Mouse (Mus musculus) hindbrain, embryonic 10.5 days (tissue): ENCODE results near the gene AI464131. TPM values are rescaled to one million over a fixed set of nuclear protein-coding genes. Genes with fewer than 3 reads are reported as not detected.

ENCODE experiments used
- DNase-seq: peaks from one replicate; pipeline ENCODE4 v3.0.0-alpha.2; 2017; ENCODE audit warnings: low spot score
- H3K27ac ChIP-seq: fragments of 300-500 bp; sonication (generic); 2 replicates; pipeline ENCODE4 v1.5.1; 2016; ENCODE audit warnings: mild to moderate bottlenecking, moderate library complexity
- H3K27me3 ChIP-seq: fragments of 300-500 bp; sonication (generic); 2 replicates; pipeline ENCODE4 v1.6.1; 2016; ENCODE audit warnings: mild to moderate bottlenecking; ENCODE audit not compliant: poor library complexity, insufficient read depth, severe bottlenecking
- H3K36me3 ChIP-seq: fragments of 300-500 bp; sonication (generic); 2 replicates; pipeline ENCODE4 v1.6.1; 2016; ENCODE audit warnings: mild to moderate bottlenecking, moderate library complexity
- H3K4me1 ChIP-seq: fragments of 300-500 bp; sonication (generic); replicated peaks from 2 replicates; pipeline ENCODE4 v1.6.1; 2016; ENCODE audit warnings: mild to moderate bottlenecking
- H3K4me3 ChIP-seq: fragments of 300-500 bp; sonication (generic); 2 replicates; pipeline ENCODE4 v1.5.1; 2016; ENCODE audit warnings: mild to moderate bottlenecking, moderate library complexity
- H3K9me3 ChIP-seq: fragments of 300-500 bp; sonication (generic); 2 replicates; pipeline ENCODE4 v1.6.1; 2016; ENCODE audit warnings: mild to moderate bottlenecking, moderate library complexity
- WGBS: fragments of 180-500 bp; shearing (Covaris S2); methylation state at CpG from one replicate; pipeline ENCODE4 v1.1.7; 2016; 5-methylcytosine and 5-hydroxymethylcytosine counted together
- polyA plus RNA-seq: library from polyadenylated mRNA; unstranded; fragments of >200 nt; fragmentation: Nextera tagmentation; extraction: Ambion mirVana; gene quantifications from 2 replicates; pipeline ENCODE4 v1.2.1, GENCODE M21; 2016

AI464131 gene
- polyA plus RNA-seq, 1 experiment from 2014 or later: 9.1 TPM

DNA sequence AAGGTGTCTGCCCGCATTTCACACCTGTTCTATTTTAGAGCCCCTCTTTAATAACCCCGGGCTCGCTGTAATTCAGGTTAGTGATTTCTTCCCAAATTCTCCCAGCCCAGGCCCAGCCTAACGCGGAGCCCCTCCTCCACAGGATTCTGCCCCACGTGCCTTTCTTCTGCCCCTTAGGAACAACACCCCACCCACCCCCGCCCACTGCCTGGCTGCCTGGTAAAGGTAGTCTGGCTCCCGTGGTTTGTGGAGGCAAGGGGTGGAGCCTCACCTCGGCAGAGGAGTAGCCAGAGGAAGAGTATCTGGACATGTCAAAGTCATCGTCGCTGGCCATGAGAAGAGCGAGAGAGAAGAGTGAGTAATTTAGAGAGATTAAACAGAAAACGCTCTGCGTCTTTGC lies 17.8 kb upstream of the AI464131 start:
- DNase-seq: no peak
- Histone ChIP-seq H3K27ac (no peak overlapping the region), H3K4me3 (no peak overlapping the region), H3K36me3 (peaks cover 28% of the 10 kb centered on the region), H3K4me1 (peaks cover 13% of the 10 kb centered on the region), H3K27me3 (peaks cover 26% of the 10 kb centered on the region; the same call in 1 of the 2 replicates), H3K9me3 (no peaks in the 10 kb centered on the region)
- 43% methylated on average over 14 of the region's 14 CpGs for WGBS

DNA sequence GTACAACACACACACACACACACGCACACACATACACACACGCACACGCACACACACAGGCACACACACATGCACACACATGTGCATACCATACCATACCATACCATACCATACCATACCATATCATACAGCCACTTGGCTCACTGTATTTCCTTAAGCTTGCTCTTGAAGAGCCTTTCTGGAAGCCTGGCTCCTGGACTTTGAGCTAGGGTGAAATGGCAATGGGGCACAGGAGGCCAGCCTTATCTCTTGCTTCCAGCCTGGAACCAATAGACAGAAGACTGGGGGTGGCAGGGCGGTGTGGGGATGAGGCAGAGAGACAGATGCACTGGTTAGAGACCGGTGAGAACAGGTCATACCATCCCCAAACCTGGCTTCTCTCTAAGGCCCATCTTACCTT lies 16.3 kb upstream of the AI464131 start:
- Histone ChIP-seq H3K27me3 (peaks cover 26% of the 10 kb centered on the region; the same call in 1 of the 2 replicates), H3K27ac (no peak overlapping the region), H3K4me3 (no peak overlapping the region), H3K9me3 (no peaks in the 10 kb centered on the region), H3K36me3 (peaks cover 28% of the 10 kb centered on the region), H3K4me1 (peaks cover 5% of the 10 kb centered on the region; the same call in 1 of the 2 replicates)
- WGBS: 92% methylated on average over 5 of the region's 5 CpGs
- DNase-seq: no peak

DNA sequence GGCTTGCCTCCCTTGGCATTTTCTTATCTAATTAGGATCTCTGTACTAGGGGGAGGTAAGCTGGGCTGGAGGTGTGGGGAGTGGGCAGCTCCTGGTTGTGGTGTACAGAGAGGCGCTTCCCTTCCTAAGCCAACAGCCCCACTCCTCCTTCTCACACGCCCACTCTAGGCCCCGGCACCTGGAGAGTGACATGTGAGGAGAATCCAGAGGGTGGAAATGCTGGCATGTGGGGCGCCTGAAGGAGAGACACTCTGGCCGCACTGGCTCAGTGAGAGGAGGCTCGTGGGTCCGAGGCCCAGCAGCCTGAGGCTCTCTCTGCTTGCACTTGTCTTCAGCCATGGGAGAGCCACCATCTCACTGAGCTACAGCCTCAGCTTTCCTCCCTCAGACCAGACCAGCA lies 15.5 kb upstream of the AI464131 start:
- 80% methylated on average over 7 of the region's 7 CpGs for WGBS
- H3K4me3 ChIP-seq: no peak overlapping the region
- H3K4me1 ChIP-seq: peaks cover 10% of the 10 kb centered on the region; the same call in 1 of the 2 replicates
- peaks cover 28% of the 10 kb centered on the region for H3K36me3 ChIP-seq
- H3K9me3 ChIP-seq: no peaks in the 10 kb centered on the region
- H3K27me3 ChIP-seq: peaks cover 26% of the 10 kb centered on the region; the same call in 1 of the 2 replicates
- H3K27ac ChIP-seq: no peak overlapping the region
- DNase-seq: no peak

DNA sequence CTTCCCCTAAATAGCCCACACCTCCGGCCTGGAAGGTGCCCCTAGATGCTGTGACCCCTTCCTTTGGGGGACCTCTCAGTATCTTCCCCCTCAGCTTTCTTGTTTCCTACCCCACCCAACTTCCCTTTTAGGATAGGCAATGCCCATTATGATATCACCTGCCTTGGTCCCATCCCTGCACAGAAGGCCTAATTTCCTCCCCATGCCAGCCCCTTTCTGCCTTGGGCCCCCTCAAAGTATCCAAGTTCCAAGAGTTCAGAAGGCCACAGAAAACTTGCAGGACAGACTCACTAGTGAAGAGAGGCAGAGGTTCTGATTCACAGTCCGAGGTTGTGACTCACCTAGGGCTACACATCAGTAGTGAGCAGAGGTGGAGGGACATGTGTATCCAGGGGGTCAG lies 14.4 kb upstream of the AI464131 start, which contains the start of gene 1110017D15Rik:
Gene 1110017D15Rik (minus strand): TSS at position 101 of the 400 bp plus-strand sequence.
- 80% methylated on average over 2 of the region's 2 CpGs for WGBS
- Histone ChIP-seq H3K9me3 (no peaks in the 10 kb centered on the region), H3K4me3 (no peak within 1 kb of the TSS), H3K27ac (no peak within 1 kb of the TSS), H3K4me1 (peaks cover 18% of the 10 kb centered on the region; the same call in 1 of the 2 replicates), H3K27me3 (peaks cover 27% of the 10 kb centered on the region; the same call in 1 of the 2 replicates), H3K36me3 (peaks cover 28% of the 10 kb centered on the region)
- DNase-seq: no peak

DNA sequence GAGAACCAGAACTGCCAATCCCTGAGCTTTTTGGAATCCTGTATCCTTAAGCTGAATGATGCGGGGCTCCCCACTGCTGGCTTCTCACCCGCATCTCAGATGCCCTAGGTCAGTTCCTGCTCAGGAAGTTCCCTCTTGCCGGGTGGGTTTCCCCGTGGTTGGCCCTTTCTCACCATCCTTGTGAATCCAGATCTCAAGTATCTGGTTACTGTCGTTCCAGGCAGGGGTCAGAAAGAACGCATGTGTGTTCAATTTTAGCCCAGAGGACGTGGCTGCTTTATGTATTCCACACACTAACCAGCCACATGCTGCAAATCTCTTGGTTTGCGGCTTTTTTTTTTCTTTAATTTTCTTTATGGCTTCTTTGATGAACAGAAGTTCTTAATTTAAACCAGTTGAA lies 10.8 kb upstream of the AI464131 start:
- WGBS: 29% methylated on average over 8 of the region's 8 CpGs
- peak; percentile 37 for DNase-seq
- peaks cover 7% of the 10 kb centered on the region; the same call in 1 of the 2 replicates for H3K36me3 ChIP-seq
- peaks cover 29% of the 10 kb centered on the region for H3K27me3 ChIP-seq
- H3K9me3 ChIP-seq: no peaks in the 10 kb centered on the region
- H3K4me1 ChIP-seq: peaks cover 13% of the 10 kb centered on the region; the same call in 1 of the 2 replicates
- 0 out of 2 replicates have a peak overlapping the region, but pooled peaks have one; percentile 53 for H3K27ac ChIP-seq
- H3K4me3 ChIP-seq: no peak overlapping the region

DNA sequence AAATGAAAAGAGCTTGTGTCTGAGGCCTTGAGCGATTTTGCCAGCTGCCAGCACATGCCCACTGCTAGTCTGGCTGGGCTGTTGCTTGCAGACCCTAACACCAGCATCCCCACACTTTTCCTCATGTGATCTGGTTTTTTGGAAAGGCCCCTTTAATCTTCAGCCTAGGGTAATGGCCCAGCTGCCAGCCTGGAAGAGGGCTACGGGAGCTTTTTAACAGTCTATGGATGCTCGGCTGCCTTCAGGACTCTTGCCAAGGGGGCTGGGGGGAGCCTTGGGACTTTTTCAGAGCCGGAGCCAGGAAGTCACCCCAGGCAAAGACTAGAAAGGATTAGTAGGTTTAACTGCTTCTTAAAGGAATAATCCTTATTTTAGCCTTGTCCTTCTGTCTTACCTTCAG lies 10.4 kb upstream of the AI464131 start:
- Histone ChIP-seq H3K9me3 (no peaks in the 10 kb centered on the region), H3K27me3 (peaks cover 33% of the 10 kb centered on the region), H3K4me3 (no peak overlapping the region), H3K36me3 (peaks cover 6% of the 10 kb centered on the region; the same call in 1 of the 2 replicates), H3K4me1 (peaks cover 13% of the 10 kb centered on the region; the same call in 1 of the 2 replicates), H3K27ac (0 out of 2 replicates have a peak overlapping the region, but pooled peaks have one; percentile 53)
- no peak for DNase-seq
- 47% methylated on average over 4 of the region's 4 CpGs for WGBS

DNA sequence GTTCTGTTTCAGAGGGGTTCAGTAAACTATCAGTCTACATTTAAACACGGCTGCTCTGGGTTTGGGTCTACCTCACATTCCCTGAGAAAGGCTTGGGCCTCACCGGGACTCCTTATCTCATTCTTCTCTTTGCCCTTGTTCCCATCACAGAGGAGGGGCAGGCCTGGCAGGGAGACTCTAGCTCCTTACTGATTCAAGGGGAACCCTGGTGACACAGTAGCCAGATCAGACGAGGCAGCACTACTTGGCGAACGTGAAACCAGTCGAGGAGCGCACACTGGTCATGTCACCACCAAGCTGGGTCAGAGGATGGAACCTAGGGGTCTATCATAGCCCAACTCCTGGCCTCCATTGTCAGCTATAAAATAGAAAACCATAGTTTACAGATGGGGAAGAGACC lies 5.1 kb upstream of the AI464131 start:
- 38% methylated on average over 7 of the region's 7 CpGs for whole genome bisulfite sequencing
- Histone ChIP-seq H3K36me3 (no peaks in the 10 kb centered on the region), H3K27ac (no peak overlapping the region), H3K27me3 (peaks cover 49% of the 10 kb centered on the region), H3K4me3 (0 out of 2 replicates have a peak overlapping the region, but pooled peaks have one; percentile 62), H3K9me3 (no peaks in the 10 kb centered on the region), H3K4me1 (peaks cover 35% of the 10 kb centered on the region)
- DNase-seq: no peak

DNA sequence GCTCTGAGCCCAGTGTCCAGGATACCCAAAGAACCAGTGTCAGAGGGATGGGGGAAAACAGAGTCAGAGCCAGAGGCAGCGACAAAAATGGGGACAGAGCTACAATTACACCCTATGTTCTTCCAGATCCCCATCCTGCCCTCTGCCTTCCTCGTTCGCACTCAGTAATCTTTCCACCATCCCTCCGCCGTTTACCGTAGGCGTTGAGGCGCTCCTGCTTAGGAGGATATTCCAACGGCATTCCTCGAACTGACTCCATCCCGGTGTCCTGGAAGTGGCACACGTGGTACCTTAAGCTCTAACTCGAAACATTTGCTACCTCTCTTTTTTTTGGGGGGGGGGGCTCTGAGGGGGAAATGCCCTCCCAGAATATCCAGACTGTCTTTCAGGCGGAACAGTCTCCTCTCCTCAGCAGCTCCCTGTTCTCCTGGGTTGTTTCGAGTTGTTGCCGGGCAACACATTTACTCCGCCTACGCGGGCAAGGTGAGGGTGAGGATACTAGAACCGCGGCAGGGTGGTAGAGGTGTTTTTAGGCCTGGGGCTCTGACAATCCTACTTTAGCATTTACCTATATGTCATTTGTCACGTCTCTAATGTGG lies 4.5 kb upstream of the AI464131 start:
- Histone ChIP-seq H3K27ac (peak overlapping the region; percentile 90), H3K27me3 (peaks cover 50% of the 10 kb centered on the region), H3K4me3 (peak overlapping the region; percentile 62), H3K36me3 (no peaks in the 10 kb centered on the region), H3K9me3 (no peaks in the 10 kb centered on the region), H3K4me1 (peaks cover 36% of the 10 kb centered on the region)
- WGBS: 1% methylated on average over 22 of the region's 22 CpGs
- DNase-seq: peak; percentile 54

DNA sequence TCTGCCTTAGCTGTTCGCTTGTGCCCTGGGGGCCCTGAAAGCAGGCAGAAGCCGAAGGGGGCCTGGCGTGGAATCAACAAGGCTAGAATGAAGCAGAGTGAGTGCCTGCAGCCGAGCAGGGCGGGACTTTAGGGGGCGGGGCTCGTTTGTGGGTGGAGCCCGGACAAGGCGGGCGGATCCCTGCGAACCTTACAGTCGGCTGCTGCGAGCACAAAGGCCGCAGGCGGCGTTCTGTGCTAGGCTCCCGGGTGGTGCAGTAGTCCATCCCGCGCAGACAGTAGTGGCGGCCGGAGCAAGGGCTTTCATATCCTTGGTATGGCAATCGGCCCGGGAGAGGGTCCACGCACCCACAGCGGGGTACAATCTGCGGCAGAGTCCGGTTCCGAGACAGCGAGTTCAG lies 4.0 kb upstream of the AI464131 start:
- Histone ChIP-seq H3K9me3 (no peaks in the 10 kb centered on the region), H3K4me3 (peak overlapping the region; percentile 62), H3K4me1 (peaks cover 41% of the 10 kb centered on the region), H3K36me3 (no peaks in the 10 kb centered on the region), H3K27ac (peak overlapping the region; percentile 90), H3K27me3 (peaks cover 50% of the 10 kb centered on the region)
- peak; percentile 91 for DNase-seq
- under 1% methylated on average over 29 of the region's 29 CpGs for WGBS

DNA sequence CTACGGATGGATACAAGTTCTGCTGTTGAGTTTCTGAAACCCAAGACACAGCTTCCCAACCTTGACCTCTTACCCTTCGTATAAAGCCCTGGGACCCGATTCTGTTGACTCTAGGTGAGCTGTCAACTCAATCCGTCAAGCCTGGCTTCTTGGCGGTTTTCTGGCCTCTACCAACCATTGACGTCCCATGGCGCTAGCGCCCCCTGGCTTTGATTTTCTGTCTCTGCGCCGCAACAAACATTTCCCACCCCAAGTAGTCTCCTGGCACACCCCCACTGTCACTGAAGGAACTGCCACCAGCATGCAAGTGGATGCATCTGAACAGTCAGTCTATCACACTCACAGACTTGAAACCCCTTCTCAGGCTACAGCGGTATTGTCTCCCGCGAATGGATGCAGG lies 3.3 kb upstream of the AI464131 start:
- Histone ChIP-seq H3K4me1 (peaks cover 45% of the 10 kb centered on the region), H3K9me3 (no peaks in the 10 kb centered on the region), H3K27ac (peak overlapping the region; percentile 90), H3K27me3 (peaks cover 51% of the 10 kb centered on the region), H3K36me3 (no peaks in the 10 kb centered on the region), H3K4me3 (peak overlapping the region; percentile 62)
- 8% methylated on average over 13 of the region's 13 CpGs for WGBS
- DNase-seq: peak; percentile 66

DNA sequence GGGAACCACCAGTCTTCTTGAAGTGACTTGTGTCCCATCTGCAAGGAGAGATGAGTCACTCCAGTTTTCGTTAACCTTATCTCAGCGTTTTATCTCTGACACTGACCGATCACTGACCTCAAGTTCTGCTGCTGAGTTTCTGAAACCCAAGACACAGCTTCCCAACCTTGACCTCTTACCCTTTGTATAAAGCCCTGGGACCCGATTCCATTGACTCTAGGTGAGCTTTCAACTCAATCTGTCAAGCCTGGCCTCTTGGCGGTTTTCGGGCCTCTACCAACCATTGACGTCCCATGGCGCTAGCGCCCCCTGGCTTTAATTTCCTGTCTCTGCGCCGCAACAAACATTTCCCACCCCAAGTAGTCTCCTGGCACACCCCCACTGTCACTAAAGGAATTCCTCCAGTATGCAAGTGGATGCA lies 2.3 kb upstream of the AI464131 start:
- WGBS: 50% methylated on average over 11 of the region's 11 CpGs
- Histone ChIP-seq H3K4me1 (peaks cover 45% of the 10 kb centered on the region), H3K36me3 (no peaks in the 10 kb centered on the region), H3K27me3 (peaks cover 57% of the 10 kb centered on the region), H3K9me3 (no peaks in the 10 kb centered on the region), H3K27ac (no peak overlapping the region), H3K4me3 (no peak overlapping the region)
- DNase-seq: no peak

DNA sequence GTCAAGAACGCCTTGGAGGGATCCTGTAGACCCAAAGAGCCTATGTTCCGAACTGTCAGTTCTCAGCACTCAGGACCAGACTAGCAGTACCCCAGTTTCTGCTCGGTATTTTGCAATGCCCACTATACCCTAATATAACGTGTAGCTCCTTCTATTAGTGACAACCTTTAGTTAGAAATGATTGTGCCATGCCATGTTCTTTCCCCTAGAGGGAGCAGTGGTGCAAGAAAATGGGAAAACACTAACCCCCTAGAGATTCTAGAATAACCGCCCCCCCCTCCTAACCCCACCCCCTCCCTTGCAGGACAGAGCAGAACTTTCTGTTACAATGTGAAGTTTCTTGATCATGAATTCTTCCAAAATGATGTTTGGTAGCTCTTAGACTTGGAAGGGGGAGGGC lies 1.4 kb upstream of the AI464131 start:
- 74% methylated on average over 5 of the region's 5 CpGs for WGBS
- Histone ChIP-seq H3K27me3 (peaks cover 59% of the 10 kb centered on the region), H3K9me3 (no peaks in the 10 kb centered on the region), H3K27ac (no peak overlapping the region), H3K36me3 (no peaks in the 10 kb centered on the region), H3K4me3 (no peak overlapping the region), H3K4me1 (peaks cover 47% of the 10 kb centered on the region)
- DNase-seq: no peak

DNA sequence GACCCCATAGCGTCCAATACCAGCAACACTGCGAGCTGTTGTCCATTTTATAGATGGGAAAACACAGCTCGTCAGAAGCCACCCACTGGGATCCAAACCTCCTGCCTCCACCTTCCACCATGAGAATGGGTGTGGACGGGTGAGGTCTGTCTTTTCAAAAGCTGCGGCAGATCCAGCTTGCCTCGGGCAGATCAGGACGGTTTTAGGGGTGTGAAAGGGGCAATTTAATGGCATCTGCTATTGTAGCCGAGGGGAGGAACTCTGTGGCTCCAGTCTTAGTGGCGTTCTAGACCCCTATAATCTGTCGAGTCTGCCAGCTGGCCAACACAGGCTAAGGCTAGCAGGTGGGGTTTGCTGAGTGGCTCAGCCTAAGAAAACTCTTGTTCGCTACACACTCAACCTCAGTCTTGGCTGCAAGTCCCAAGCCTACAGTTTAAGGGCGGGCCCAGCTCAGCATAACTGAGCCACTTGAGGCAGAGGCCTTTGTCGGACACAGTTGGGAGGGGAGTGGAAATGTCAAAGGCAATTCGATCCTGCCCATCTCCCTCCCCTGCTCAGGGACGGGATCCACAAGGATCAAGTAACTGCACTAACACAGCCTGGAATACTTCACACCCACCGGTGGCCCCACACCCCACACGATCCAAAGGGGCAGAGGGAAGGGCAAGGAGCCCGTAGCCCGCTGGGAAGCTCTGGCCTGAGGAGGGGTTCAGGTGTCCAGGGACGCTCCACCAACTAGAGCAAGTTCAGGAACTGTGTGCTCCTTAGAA lies 520 bp downstream of the AI464131 start:
- Histone ChIP-seq H3K4me3 (peak overlapping the region; percentile 58), H3K36me3 (no peaks in the 10 kb centered on the region), H3K27ac (peak overlapping the region; percentile 75), H3K9me3 (no peaks in the 10 kb centered on the region), H3K4me1 (peaks cover 60% of the 10 kb centered on the region), H3K27me3 (peaks cover 62% of the 10 kb centered on the region)
- no peak for DNase-seq
- 14% methylated on average over 20 of the region's 20 CpGs for WGBS
